Mouse (Mus musculus) bone marrow, adult 2 months (tissue): Measurements from ENCODE around the gene Kalrn. TPM values are rescaled to one million over a fixed set of nuclear protein-coding genes. Genes with fewer than 3 reads are reported as not detected.
A peak's percentile ranks its signal among the peaks of the same experiment; 100 is the strongest.

Experiments used
- H3K27ac ChIP-seq: fragments of 200-500 bp; 2 replicates; pipeline ENCODE4 v1.5.1; 2012; ENCODE audit warnings: low read depth, mild to moderate bottlenecking, control low read depth, inconsistent platforms, low read length; ENCODE audit not compliant: control insufficient read depth, poor library complexity, insufficient read depth
- H3K4me1 ChIP-seq: fragments of 200-500 bp; 2 replicates; pipeline ENCODE4 v1.6.1; 2011; ENCODE audit warnings: low read length; ENCODE audit not compliant: control insufficient read depth, insufficient read depth
- H3K4me3 ChIP-seq: fragments of 200-500 bp; replicated peaks from 2 replicates; pipeline ENCODE3; 2011; ENCODE audit warnings: mild to moderate bottlenecking, low read depth, low read length, control low read depth; ENCODE audit not compliant: control insufficient read depth
- CTCF ChIP-seq: fragments of 200-500 bp; IDR thresholded peaks from 2 replicates; pipeline ENCODE4 v1.5.1; 2011; ENCODE audit warnings: low read length, control low read depth; ENCODE audit not compliant: control insufficient read depth, insufficient read depth
- POLR2A ChIP-seq: fragments of 200-500 bp; IDR thresholded peaks from 2 replicates; pipeline ENCODE4 v1.6.1; 2011; ENCODE audit warnings: low read depth, mild to moderate bottlenecking, control low read depth, low read length, borderline replicate concordance; ENCODE audit not compliant: control insufficient read depth
- WGBS: fragments of 180-500 bp; shearing (Covaris S2); methylation state at CpG from one replicate; pipeline ENCODE4 v1.1.7; 2018; 5-methylcytosine and 5-hydroxymethylcytosine counted together
- polyA plus RNA-seq: library from polyadenylated mRNA; stranded (reverse); fragments of >200 nt; gene quantifications from 2 replicates; pipeline ENCODE4 v1.2.4, GENCODE M21; 2011; ENCODE audit warnings: low replicate concordance; ENCODE audit not compliant: missing spikeins, insufficient read depth, insufficient read length

Gene Kalrn
- polyA plus RNA-seq, 1 experiment, result 72.1 TPM

GRCm38 (mm10) chr16:34212160-34212559 is 361.2 kb downstream of the Kalrn start:
- Histone ChIP-seq H3K4me3 (no peak overlapping the region), H3K4me1 (no peaks in the 10 kb centered on the region), H3K27ac (no peak overlapping the region)
- WGBS, result 80% methylated on average over 3 of the region's 3 CpGs
- TF ChIP-seq POLR2A (no peak), CTCF (no peak)

- TF ChIP-seq POLR2A (no peak), CTCF (no peak)
- Histone ChIP-seq H3K27ac (no peak overlapping the region), H3K4me1 (no peaks in the 10 kb centered on the region), H3K4me3 (no peak overlapping the region)
- WGBS, result 79% methylated on average over 12 of the region's 12 CpGs
Measured at GRCm38 (mm10) chr16:34211243-34211642, 362.1 kb downstream of the Kalrn start.

GRCm38 (mm10) chr16:34208748-34209147 is 364.6 kb downstream of the Kalrn start:
- no peaks in the 10 kb centered on the region for H3K4me1 ChIP-seq
- no peak overlapping the region for H3K4me3 ChIP-seq
- TF ChIP-seq POLR2A, result no peak
- no peak for TF ChIP-seq CTCF
- no peak overlapping the region for H3K27ac ChIP-seq
- 28% methylated on average over 5 of the region's 5 CpGs for WGBS

GRCm38 (mm10) chr16:34207972-34208371 is 365.4 kb downstream of the Kalrn start:
- Histone ChIP-seq H3K4me3 (no peak overlapping the region), H3K4me1 (no peaks in the 10 kb centered on the region), H3K27ac (no peak overlapping the region)
- no peak for TF ChIP-seq POLR2A
- TF ChIP-seq CTCF, result no peak
- 84% methylated on average over 5 of the region's 5 CpGs for WGBS

GRCm38 (mm10) chr16:34204527-34205139 is 368.7 kb downstream of the Kalrn start:
- Histone ChIP-seq H3K4me1 (no peaks in the 10 kb centered on the region), H3K27ac (no peak overlapping the region), H3K4me3 (no peak overlapping the region)
- no peak for TF ChIP-seq CTCF
- TF ChIP-seq POLR2A, result no peak
- 84% methylated on average over 13 of the region's 13 CpGs for WGBS

GRCm38 (mm10) chr16:34199543-34199942 is 373.8 kb downstream of the Kalrn start:
- no peak overlapping the region for H3K27ac ChIP-seq
- no peak for TF ChIP-seq POLR2A
- no peak for TF ChIP-seq CTCF
- WGBS, result 82% methylated on average over 6 of the region's 6 CpGs
- no peak overlapping the region for H3K4me3 ChIP-seq
- H3K4me1 ChIP-seq, result no peaks in the 10 kb centered on the region

GRCm38 (mm10) chr16:34192959-34193842 is 380.1 kb downstream of the Kalrn start:
- no peak overlapping the region for H3K4me3 ChIP-seq
- no peak overlapping the region for H3K27ac ChIP-seq
- WGBS, result 33% methylated on average over 10 of the region's 10 CpGs
- H3K4me1 ChIP-seq, result no peaks in the 10 kb centered on the region
- TF ChIP-seq CTCF (peak; percentile 49), POLR2A (no peak)

- 65% methylated on average over 3 of the region's 3 CpGs for WGBS
- TF ChIP-seq CTCF (no peak), POLR2A (no peak)
- Histone ChIP-seq H3K27ac (no peak overlapping the region), H3K4me1 (no peaks in the 10 kb centered on the region), H3K4me3 (no peak overlapping the region)
Measured at GRCm38 (mm10) chr16:34184721-34185120, 388.6 kb downstream of the Kalrn start.

GRCm38 (mm10) chr16:34183186-34183585 is 390.1 kb downstream of the Kalrn start:
- TF ChIP-seq CTCF (no peak), POLR2A (no peak)
- Histone ChIP-seq H3K4me1 (no peaks in the 10 kb centered on the region), H3K4me3 (no peak overlapping the region), H3K27ac (no peak overlapping the region)
- WGBS, result 70% methylated on average over 4 of the region's 4 CpGs
